Mouse (Mus musculus): Measurements from ENCODE around the gene Ramp1.

The Ramp1 gene

DNA sequence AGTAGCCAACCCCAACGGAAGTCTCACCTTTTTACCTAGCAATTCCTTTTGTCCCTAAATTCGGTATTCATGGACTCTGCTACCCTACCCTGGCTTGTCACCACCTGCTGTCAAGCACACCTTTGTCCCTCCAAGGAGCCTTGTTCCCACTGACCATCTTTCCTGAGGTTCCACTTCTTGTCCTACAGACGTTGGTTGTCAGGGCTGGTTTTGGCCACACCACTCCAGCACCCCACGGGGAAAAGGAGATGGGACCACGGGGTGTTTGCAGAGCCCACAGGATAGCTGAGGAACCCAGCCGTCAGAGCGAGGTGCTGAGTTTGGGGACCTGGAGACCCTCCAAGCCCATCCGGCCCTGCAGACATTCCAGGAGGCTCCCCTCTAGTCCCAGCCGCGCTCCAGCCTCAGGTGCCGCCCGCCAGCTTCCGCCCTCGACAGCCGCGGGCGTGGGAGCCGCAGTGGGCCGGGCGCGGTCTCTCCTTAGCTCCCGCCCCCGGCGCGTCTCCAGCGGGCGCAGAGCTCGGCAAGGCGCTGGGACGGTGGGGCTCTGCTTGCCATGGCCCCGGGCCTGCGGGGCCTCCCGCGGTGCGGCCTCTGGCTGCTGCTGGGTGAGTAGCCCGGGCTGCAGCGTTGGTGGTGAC, at the start of gene Ramp1:
TSS of gene Ramp1 (plus strand) at position 290 of the 641 bp plus-strand sequence.
- DNase-seq, result peak; percentile 71 to 72

DNA sequence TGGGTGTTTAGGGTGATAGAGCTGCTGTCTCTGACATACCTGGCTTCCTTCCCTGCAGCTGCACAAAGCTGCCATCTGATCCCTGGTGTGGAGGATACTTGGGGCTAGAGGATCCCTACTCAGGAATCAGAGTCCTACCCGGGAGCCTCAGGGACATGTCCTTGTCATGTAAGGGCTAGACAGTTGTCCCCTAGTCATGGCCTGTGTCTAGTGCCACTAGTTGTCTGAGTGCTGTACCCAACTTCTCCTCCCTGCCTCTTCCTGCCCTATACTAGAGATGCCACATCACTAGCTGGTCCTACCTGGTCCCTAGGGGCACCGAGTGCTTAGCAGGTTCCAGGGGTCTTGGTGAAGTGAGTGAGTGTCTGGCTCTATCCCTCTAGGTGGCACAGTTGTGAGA, 42.6 kb upstream of the Ramp1 start:
- DNase-seq, result no peak

DNA sequence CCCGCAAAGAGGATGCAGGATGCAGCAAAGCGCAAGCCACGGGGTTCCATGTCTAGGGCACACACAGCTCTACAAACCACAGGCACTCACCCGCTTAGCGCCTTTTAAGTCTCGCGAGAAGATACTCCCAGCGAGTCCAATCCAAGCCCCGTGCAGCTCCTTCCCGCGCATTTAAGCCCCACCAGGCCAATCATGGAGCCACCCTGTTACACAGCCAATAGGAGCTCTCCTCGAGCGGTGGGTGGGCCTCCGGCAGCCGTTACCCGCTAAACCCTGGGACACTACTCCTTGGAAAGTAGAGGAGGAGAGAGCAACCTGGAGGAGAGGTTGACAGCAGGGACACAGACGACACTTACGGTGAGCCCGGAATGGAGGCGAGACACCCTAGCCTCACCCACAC, 34.8 kb upstream of the Ramp1 start, which contains the start of gene Rbm44:
TSS of gene Rbm44 (plus strand) at position 277 of the 400 bp plus-strand sequence.
- DNase-seq, result no peak

DNA sequence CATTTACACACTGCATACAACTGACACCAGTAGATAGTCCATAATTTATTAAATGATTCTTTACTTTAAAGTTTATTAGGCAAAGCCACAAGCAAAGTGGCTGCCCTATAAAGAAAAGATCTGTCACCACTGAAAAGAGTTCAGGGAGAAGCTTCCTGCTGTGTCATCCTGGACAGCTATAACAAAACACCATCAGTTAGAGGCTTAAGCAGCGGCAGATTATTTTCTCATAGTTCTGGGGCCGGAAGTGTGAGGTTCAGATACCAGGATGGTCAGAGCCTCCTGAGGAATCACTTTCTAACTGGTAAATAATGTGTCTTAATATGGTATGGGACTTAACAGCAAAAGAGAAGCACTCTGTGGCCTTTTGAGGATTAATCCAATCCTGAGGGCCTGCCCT, 28.1 kb upstream of the Ramp1 start:
- no peak for DNase-seq

DNA sequence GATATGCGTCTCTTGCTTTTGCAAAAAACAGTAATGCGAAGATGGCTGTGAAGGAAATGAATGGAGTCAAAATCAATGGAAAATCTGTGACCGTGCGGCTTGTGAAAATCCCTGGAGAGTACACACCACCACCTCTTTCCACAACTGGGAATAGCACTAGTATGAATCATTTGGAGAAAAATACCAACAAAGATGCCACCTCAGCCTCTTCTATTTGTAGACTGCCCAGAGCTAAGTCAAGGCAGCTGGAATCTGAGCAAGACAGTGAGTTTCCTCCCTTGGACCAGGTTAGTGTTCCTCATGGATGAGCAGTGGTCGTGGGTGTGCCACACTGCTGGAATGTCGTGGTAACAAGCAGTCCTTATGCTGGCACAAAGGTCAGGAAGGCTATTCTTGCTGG, 12.8 kb upstream of the Ramp1 start:
- DNase-seq, result no peak

DNA sequence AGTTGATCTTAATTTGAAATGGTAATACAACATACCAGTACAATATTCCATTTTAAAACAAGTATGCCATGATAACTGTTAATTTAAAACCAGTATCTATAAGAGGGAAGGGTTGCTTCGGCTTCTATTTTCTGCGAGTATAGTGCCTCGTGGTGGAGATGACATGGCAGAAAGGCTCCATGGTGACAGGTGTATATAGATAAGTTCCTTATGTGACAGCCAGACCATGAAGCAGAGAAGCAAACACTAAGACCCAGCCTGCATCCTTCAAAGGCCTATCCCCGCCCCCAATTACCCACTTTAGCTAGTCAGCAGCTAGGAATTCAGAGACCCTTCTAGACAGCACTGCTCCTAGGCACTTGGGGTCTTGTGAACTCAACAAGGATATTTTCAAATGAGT, 10.5 kb upstream of the Ramp1 start:
- DNase-seq, result no peak

DNA sequence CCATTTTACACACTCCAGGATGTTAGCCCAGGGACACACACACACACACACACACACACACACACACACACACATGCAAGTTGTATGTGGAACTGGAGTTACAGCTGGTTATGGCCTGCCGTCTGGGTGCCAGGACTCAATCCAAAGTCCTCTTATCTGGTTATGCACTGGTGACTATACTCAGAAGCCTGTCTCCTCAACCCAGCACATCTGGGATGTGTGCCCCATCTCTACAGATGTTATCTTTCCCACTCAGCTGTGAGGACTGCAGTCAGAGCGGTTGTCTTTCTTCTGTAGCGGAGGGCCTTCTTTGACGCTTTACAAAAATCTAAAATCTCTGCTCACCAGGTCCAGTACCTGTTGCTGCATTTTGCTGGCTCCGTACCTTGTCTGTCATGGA, 4.8 kb upstream of the Ramp1 start:
- DNase-seq, result no peak

DNA sequence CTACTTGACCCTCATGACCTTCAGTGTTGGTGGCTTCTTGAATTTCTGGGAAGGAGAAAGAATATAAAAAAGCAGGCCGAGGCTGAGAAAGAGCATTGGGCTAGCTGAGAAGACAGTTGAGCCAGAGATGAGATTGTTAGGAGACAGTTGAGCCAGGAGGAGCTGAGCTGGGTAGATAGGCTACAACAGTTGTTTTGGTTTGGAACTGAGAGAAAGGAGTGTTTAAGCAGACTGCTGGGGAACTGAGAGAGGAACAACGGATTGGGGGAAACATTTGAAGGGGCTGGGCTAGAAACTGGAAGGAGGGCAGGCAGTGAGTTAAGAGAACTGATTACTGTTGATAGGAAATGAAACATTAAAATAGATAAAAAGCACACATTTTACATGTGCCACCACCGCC, 3.6 kb upstream of the Ramp1 start:
- no peak for DNase-seq

DNA sequence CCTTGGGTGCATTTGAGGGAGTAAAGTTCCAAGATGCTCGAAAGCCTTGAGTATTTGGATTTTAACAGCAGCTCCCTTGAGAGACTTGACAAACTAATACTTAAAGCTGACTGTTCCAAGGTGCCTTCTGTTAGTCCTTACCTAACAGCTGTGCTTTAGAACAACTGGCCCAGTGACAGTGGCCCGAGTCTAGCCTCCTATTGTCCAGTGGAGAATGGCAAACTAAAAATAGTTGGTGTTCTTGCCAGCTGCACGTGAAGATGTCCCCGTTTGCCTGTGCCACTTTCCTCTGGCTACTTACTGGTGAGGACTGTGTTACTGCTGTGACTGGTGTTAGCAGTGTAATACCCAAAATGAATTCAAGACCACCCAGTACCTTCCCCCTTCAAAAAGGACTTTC, 2.8 kb upstream of the Ramp1 start:
- no peak for DNase-seq

DNA sequence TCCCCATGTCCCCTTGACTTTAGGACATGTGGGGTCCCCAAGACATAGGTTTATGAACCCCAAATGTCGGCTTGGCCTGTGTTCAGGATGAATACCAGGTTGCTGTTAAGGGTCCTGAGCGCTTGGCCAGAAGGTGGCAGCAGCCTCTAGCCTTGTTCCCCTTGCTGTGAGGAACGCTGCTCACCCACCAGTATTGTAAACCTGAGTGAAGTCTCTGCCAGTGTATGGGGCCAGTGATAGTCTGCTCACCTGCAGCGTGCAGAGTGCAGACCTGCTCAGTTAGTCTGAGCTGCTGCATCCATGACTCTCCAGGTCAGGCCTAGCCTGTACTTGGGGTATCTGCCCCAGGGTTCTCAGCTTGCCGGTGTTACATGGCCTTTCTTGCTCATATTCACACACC, 536 bp upstream of the Ramp1 start:
- peak; percentile 79 to 85 for DNase-seq

DNA sequence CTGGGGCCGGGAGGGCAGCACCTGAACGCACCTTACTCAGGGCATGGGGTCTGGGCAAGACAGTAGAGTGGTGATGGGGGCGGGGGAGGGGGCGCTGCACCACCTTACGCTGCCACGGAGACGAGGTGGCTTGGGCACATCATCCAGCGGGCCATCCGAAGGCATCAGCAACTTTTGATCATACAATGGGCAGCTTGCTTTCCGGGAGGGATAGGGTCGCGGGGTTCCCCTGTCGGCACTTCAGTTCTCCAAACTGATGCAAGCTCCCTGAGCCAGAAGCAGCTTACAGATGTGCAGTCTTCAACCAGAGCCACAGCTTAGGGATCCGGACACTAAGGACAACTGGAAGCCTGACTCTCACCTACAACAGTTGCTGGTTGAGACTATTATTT, 548 bp downstream of the Ramp1 start:
- no peak for DNase-seq

DNA sequence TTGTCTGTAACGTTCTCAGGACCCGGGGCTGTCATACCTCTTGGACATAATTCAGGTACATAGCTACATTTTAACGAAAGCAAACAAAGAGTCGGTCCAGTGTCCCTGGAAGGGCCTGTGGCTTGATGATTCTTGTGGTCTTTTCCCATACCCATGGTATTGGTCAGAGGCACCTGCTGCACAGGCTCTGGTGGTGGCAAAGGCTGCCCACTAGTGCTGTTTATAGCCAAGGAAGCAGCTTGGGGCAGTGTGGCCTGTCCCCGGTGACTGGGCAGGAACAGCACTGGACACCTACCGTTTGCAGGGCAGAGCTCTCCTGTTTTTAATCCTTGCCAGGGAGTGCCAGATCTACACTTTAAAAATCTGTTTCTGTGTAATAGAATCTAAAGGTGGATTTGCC, 1.1 kb downstream of the Ramp1 start:
- no peak for DNase-seq

DNA sequence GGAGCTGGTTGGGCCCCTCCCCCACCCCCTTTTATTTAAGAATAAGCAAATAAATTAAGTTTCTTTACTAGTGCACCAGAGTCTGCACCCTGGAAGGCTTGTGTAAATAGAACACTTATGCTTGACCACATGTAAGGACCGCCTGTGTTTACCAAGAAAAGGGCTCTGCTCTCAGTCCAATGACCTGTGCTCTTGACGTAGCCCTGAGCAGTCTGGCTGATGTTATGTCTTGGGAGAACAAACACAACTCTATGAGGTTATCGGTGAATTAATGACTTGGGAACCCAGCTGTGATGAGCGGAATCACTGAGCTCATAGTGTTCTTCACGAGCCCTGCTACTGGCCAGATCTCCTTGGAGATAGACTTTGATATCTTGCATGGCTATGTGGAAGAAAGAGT, 1.6 kb downstream of the Ramp1 start:
- no peak for DNase-seq

DNA sequence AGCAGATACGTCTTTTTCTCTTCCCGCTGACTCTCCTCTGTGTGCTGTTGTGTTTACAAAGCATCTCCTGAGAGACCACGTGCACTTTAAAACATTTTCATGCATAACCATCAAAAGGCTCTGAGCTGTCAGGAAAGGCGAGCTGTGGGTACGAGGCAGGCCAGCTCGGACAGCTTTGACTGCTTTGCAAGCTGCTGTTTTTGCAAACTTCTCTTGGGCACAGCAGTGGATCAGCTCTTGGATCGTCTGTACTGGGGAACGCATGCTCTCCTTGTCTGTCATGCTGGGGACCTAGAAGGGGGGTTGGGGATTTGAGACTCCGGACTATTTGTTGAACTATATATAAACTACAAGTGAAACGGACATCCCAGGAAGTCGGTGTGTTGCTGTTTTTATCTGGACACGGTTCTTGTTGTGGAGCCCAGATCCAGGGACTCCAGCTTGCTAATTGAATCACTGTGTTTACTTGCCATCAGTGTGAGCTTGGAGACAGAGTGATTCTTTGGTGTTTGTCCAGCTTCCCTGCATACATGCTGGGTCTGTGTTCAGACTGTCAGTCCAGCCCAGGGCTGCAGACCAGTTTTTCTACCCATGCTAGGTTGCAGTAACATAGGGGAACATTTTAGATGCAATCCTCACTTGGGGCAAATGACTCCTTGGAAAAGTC, 2.3 kb downstream of the Ramp1 start:
- DNase-seq, result no peak

DNA sequence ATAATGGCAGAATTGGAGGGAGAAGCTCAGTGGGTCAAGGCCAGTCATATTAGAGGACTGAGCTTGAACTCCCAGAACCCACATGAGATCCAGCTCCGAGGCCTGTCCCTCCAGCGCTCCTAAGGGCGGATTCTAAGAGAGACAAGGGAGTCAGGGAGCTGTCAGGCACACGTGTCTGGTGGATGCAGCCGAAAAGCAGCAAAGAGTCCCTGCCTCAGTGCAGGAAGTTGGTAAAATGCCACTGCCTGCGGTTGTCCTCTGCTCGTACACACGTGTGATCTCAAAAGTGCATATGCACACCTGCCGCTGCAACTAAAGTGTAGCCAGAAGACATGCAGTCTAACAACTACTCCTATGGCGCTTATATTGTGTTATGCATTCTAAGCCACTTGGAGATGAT, 3.7 kb downstream of the Ramp1 start:
- DNase-seq, result peak; percentile 62 to 76

DNA sequence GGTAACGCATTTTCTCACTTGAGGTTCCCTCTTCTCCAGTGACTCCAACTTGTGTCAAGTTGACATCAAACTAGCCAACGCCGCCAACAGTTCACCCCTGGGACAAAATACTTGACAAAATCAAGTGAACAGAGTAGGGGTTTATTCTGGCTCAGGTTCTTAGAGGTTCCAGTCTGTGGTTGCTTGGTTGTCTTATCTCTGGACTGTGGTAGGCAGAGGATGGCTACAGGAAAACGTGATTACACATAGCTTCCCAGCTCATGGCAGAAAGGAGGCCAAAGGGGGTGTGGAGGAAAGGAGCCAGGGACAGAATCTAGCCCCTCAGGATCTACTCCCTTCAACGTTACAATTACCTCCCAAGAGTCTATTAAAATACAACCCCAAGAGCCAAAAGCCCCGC, 7.1 kb downstream of the Ramp1 start:
- DNase-seq, result no peak

DNA sequence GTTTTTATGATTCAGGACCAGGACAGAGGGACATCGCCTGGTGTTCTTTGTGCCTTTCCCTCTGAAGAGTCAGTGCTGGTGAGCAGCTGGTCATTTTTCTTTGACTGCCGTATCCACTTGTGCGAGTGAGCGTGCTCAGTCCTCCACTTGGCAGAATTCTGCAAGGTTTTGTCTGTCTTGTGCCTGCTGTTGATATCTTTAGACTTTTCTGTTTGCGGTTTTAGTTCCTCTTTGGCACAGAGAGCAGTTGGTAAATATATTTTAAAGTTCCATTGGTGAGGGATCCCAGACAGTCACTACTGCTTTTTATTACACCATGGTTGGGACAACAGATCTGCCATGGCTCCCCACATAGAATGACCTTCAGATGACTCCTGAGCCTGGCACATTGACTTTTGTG, 7.7 kb downstream of the Ramp1 start:
- no peak for DNase-seq

DNA sequence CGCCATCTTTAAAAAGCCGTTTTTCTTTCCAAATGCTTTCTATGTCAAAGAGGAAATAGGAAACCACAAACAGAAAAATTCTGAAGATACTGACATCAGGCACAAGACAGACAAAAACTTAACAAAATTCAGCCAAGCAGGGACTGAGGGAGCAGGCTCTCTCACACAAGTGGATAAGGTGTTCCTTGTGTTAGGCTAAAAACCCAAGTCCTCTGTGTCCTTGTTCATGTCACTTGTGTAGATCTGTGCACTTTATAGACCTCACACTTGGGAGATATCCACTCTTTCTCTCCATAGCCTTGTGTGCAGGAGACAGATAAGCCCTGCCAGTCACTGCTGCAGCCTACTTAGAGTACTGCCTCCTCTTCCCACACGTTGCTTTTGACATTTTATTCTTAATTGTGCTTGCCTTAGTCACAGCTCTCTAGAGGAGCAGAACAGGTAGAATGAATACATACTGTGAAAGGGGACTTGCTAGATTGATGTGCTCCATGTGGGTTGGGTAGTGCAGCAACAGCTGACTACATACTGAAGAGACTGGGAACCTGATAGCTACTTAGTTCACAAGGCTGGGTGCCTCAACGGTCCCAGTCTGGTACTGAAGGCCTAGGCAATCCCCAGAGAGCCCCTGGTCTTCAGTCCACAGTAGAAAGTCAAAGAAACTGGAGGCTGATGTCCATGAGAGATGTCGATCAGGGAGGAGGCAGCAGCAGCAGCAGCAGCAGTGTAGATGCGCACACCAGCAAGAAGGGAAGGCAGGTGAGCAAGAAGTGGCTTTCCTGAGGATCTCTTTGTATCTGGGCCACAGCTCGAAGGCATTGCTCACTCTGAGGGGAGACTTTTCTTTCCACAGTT, 8.4 kb downstream of the Ramp1 start:
- DNase-seq, result no peak

DNA sequence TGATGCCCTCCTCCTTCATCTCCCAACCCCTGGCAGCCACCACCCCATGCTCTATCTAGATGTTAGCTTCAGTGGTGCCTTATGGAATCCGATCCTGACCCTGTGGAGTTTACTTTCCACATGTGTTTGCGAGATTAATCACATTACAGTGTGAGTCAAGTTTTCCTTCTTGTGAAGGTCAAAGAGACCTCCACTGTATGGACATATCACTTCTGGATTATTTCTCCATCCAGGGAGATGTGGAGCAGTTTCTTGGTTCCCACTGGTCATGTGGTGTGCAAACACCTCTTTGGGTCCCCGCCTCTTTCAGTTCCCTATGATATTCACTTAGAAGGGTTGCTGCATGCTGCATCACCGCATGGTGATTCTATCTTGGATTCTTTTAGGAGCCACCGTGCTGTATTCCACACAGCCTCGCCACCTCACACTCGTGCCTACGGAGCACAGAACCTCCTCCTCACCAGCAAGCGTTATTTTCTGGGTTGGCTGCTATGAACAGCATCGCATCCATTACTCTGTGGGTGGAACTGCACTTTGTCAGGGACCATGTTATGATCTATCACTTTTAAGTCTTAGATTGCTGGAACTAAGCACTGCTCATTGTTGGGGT, 9.3 kb downstream of the Ramp1 start:
- DNase-seq, result no peak

DNA sequence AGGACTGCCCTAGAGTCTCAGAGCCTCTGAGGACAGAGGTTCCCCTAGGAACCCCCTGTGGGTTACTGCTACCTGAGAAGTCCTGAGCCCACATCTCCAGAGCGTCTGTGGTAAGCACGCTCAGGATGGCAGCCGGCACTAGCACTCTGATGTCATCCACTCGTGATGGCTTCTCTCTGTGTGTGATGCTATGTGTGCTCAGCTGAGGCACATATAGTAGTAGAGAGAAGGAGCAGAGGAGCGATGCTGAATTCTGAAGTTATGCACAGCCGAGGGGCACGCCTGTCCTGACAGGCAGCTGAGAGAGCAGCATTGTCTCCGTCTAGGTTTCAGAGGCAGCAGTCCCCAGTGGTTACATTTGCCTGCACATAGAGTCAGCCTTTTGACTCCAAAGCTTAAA, 12.6 kb downstream of the Ramp1 start:
- DNase-seq, result no peak

DNA sequence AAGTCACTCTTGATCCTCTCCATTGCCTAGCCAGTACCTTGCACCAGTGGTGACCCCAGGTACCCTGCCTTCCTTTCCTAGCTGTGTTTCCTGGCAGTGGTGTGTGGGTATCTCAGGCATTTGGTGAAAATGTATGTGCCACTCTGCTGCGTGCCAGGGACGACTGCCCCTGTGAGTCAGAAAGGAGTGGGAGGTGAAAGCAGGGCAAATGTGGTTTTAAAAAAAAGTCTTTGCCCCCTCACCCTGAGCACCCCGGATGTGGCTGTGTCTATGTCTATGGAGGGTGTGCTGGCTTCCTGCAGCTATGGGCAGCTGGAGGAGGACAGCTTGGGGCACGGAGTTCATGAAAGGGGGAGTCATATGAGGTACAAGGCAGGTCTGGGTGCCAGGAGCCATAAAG, 13.6 kb downstream of the Ramp1 start:
- peak; percentile 69 to 85 for DNase-seq

DNA sequence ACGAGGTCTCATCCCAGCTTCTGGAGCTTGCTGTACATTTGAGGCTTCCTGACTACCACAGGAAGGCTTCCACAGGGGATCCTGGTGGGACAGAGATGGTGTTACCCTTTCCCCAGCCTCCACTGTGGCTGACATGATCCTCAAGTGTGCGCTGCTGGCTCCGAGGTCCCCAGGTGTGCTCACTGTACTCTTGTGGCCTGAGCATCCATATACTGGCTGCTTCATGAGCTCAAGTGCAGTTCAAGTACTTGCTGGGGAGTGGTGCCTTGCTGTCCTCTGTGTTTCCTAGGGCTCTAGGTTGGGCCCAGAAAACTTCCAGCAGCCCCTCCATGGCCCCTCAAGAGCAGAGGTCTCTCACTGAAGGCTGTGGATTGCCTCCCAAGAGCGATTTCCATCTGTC, 14.1 kb downstream of the Ramp1 start:
- DNase-seq, result peak in 1 of 2 experiments; percentile 33

DNA sequence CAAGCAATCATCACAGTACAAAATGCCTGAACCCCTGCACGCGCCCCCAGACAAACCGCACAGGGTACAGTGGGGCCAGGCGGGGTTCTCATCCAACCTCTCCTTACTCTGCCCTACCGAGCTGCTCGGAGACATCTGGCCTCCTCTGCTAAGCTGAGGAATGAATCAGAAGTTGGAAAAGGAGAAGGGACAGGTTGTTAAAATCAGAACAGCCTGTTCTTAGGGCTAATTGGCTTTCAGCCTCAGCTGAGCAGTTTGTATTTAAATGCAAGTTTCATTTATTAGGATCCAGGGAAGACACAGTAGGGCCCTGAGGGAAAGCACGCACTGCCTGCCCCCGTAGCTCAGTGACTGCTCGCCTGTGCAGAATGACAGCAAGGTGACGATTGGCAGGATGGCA, 20.2 kb downstream of the Ramp1 start:
- DNase-seq, result no peak

DNA sequence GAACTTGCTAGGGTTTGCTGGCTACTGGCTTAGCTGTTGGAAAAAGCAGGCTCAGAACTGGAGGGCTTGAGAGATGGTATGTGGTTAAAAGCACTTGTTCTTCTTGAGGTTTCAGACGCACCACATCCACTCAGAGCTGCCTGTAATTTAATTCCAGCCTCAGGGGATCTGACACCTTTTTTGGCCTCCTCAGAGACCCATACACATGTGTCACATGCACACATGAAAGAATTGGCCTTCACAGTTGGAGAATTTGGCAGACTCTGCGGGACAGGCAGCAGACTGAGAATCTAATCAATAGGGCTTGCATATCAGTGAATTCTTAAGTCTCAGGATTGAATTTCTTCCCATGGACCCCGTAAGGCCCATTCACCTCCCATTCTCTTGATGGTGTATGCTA, 21.5 kb downstream of the Ramp1 start:
- DNase-seq, result no peak

Measured in thymus, adult 18-20 months (tissue).